In the genomic region with DNA sequence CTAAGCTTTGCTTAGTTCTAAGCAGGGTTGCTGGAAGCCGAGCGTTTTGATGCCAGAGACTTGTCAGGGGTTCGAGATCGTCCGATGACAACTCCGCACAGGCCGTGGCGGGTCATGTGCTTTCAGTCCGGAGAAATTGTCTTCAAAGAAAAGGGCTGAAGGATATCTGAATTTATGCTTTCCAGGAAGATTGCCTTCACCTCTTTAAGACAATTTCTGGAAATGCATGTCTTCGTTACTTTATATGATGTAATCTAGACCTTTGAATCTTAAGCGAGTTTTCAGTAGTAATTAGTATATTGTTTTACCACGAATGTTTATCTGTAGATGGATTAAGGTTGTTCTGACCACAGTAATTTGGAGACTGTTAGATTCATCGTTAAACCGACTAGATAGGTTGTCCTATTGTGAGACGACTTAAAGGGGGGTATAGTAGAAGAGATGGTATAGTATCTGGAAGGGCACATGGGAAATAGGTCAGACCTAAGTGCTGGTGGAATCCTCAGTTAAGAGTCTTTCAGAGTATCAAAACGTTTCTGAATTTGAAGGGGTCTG, we compare ENCODE assay signal across 8 mouse cellular contexts. TPM values are rescaled to one million over a fixed set of nuclear protein-coding genes. Genes with fewer than 3 reads are reported as not detected.
DNase-seq lines count a peak whose midpoint lies in the region; ATAC-seq and TF ChIP-seq lines count a peak whose summit lies in the region.

No protein-coding gene starts in this region.

- peaks cover 6% of the 10 kb centered on the region for H3K4me1 ChIP-seq in lung, adult 2 months (ENCODE audit: control insufficient read depth, insufficient read depth, low read length)
- peaks cover 14% of the 10 kb centered on the region for H3K4me1 ChIP-seq in embryonic facial prominence, embryonic 12.5 days
- H3K4me1 ChIP-seq in intestine, embryonic 16.5 days (ENCODE audit: control insufficient read depth, insufficient read depth, low read length) = peaks cover 21% of the 10 kb centered on the region; the same call in 1 of the 2 replicates
- H3K4me1 ChIP-seq in neural tube, embryonic 14.5 days (ENCODE audit: control insufficient read depth, insufficient read depth, low read length) = peaks cover 14% of the 10 kb centered on the region

- H3K9me3 ChIP-seq in embryonic facial prominence, embryonic 12.5 days = no peaks in the 10 kb centered on the region
- no peaks in the 10 kb centered on the region for H3K9me3 ChIP-seq in intestine, embryonic 16.5 days (ENCODE audit: control insufficient read depth, low read length)
- H3K9me3 ChIP-seq in neural tube, embryonic 14.5 days (ENCODE audit: control insufficient read depth, low read length) = no peaks in the 10 kb centered on the region

- peaks cover 38% of the 10 kb centered on the region for H3K36me3 ChIP-seq in embryonic facial prominence, embryonic 12.5 days
- peaks cover 16% of the 10 kb centered on the region for H3K36me3 ChIP-seq in intestine, embryonic 16.5 days (ENCODE audit: control insufficient read depth, insufficient read depth, low read length)
- H3K36me3 ChIP-seq in neural tube, embryonic 14.5 days (ENCODE audit: control insufficient read depth, insufficient read depth, low read length) = peaks cover 38% of the 10 kb centered on the region

- ATAC-seq in embryonic facial prominence, embryonic 12.5 days (ENCODE audit: insufficient number of reproducible peaks, insufficient read depth, low FRiP score, low TSS enrichment) = no peak
- no peak; the same call in 1 of the 2 replicates for ATAC-seq in intestine, embryonic 16.5 days
- no peak for ATAC-seq in neural tube, embryonic 14.5 days (ENCODE audit: low read depth)

- peak overlapping the region; percentile 88 for H3K9ac ChIP-seq in embryonic facial prominence, embryonic 12.5 days
- H3K9ac ChIP-seq in intestine, embryonic 16.5 days (ENCODE audit: low read depth, low read length) = peak overlapping the region; percentile 78
- peak overlapping the region; percentile 59 for H3K9ac ChIP-seq in neural tube, embryonic 14.5 days (replicated peaks; ENCODE audit: low read depth, low read length)

- under 1% methylated on average over 16 of the region's 16 CpGs for WGBS in lung, adult 2 months
- WGBS in embryonic facial prominence, embryonic 12.5 days = under 1% methylated on average over 16 of the region's 16 CpGs
- WGBS in intestine, embryonic 16.5 days = under 1% methylated on average over 16 of the region's 16 CpGs
- under 1% methylated on average over 16 of the region's 16 CpGs for WGBS in neural tube, embryonic 14.5 days

- no peak for TF ChIP-seq CTCF in lung, adult 2 months (IDR thresholded peaks at IDR 0.05; ENCODE audit: insufficient read depth, low read length)

- H3K4me2 ChIP-seq in embryonic facial prominence, embryonic 12.5 days (replicated peaks) = peak overlapping the region; percentile 83
- peak overlapping the region; percentile 76 for H3K4me2 ChIP-seq in intestine, embryonic 16.5 days (ENCODE audit: low read depth, low read length)
- peak overlapping the region; percentile 94 for H3K4me2 ChIP-seq in neural tube, embryonic 14.5 days (ENCODE audit: low read depth, low read length)

- intact Hi-C loops in left cerebral cortex, postnatal 25 days (cut with DNase I) = no loop called here

- peak overlapping the region; percentile 84 for H3K4me3 ChIP-seq in lung, adult 2 months (replicated peaks; ENCODE audit: extremely low read depth, low read depth, low read length)
- peak overlapping the region; percentile 94 for H3K4me3 ChIP-seq in embryonic facial prominence, embryonic 12.5 days
- H3K4me3 ChIP-seq in intestine, embryonic 16.5 days (ENCODE audit: low read length) = peak overlapping the region; percentile 66
- H3K4me3 ChIP-seq in neural tube, embryonic 14.5 days (ENCODE audit: low read depth, low read length) = peak overlapping the region; percentile 73

- no peaks in the 10 kb centered on the region for H3K27me3 ChIP-seq in embryonic facial prominence, embryonic 12.5 days
- H3K27me3 ChIP-seq in intestine, embryonic 16.5 days (replicated peaks; ENCODE audit: control insufficient read depth, insufficient read depth, low read length) = no peaks in the 10 kb centered on the region
- no peaks in the 10 kb centered on the region for H3K27me3 ChIP-seq in neural tube, embryonic 14.5 days (ENCODE audit: control insufficient read depth, insufficient read depth, low read length)

- peak overlapping the region; percentile 93 for H3K27ac ChIP-seq in embryonic facial prominence, embryonic 12.5 days
- H3K27ac ChIP-seq in intestine, embryonic 16.5 days (ENCODE audit: low read length) = peak overlapping the region; percentile 76
- peak overlapping the region; percentile 80 for H3K27ac ChIP-seq in neural tube, embryonic 14.5 days (ENCODE audit: low read depth, low read length)

- DNase-seq in lung, adult 2 months = no peak
- no peak for DNase-seq in lung, postnatal 25 days (ENCODE audit: low spot score)
- DNase-seq in left cerebral cortex, postnatal 25 days (ENCODE audit: low spot score in 2 of 2) = no peak
- DNase-seq in frontal cortex, postnatal 14 days (ENCODE audit: low spot score in 2 of 2) = no peak
- no peak for DNase-seq in spleen, postnatal 4 days (ENCODE audit: low spot score in 2 of 2)

- TF ChIP-seq POLR2A in lung, adult 2 months (IDR thresholded peaks at IDR 0.05; ENCODE audit: borderline replicate concordance, extremely low read depth, low read depth, low read length) = no peak

RNA-seq across cellular contexts. Expression of a gene that starts 0.6 kb away (rescaled TPM):
- 232 and 320 TPM in 2 replicates for polyA plus RNA-seq in lung, adult 2 months (2012; rRNA removed)
- polyA plus RNA-seq in embryonic facial prominence, embryonic 12.5 days (2016; fragmentation: Nextera tagmentation; extraction: Ambion mirVana) = 1,066 and 1,135 TPM in 2 replicates
- polyA plus RNA-seq in intestine, embryonic 16.5 days (2015; fragmentation: Nextera tagmentation; extraction: Ambion mirVana) = 1,062 and 1,181 TPM in 2 replicates
- 628 and 681 TPM in 2 replicates for polyA plus RNA-seq in neural tube, embryonic 14.5 days (2014; fragmentation: Nextera tagmentation; extraction: Ambion mirVana)
- total RNA-seq in left cerebral cortex, postnatal 25 days (2021) = 100 to 1,000 TPM; 485 to 487 TPM

RNA-seq across cellular contexts. Expression of a gene that starts 0.8 kb away (rescaled TPM):
- polyA plus RNA-seq in lung, adult 2 months (2012; rRNA removed) = 0.43 and 0.91 TPM in 2 replicates
- polyA plus RNA-seq in embryonic facial prominence, embryonic 12.5 days (2016; fragmentation: Nextera tagmentation; extraction: Ambion mirVana) = 24.4 and 27.8 TPM in 2 replicates
- 17.3 and 22.0 TPM in 2 replicates for polyA plus RNA-seq in intestine, embryonic 16.5 days (2015; fragmentation: Nextera tagmentation; extraction: Ambion mirVana)
- polyA plus RNA-seq in neural tube, embryonic 14.5 days (2014; fragmentation: Nextera tagmentation; extraction: Ambion mirVana) = 6.0 TPM in 2 replicates
- 1 to 10 TPM; 2.5 to 4.6 TPM for total RNA-seq in left cerebral cortex, postnatal 25 days (2021)

RNA-seq across cellular contexts. Expression of a gene that starts 5.3 kb away (rescaled TPM):
- 7.6 and 11.9 TPM in 2 replicates for polyA plus RNA-seq in lung, adult 2 months (2012; rRNA removed)
- polyA plus RNA-seq in embryonic facial prominence, embryonic 12.5 days (2016; fragmentation: Nextera tagmentation; extraction: Ambion mirVana) = 28.9 and 29.5 TPM in 2 replicates
- polyA plus RNA-seq in intestine, embryonic 16.5 days (2015; fragmentation: Nextera tagmentation; extraction: Ambion mirVana) = 36.2 and 36.5 TPM in 2 replicates
- 27.9 and 29.0 TPM in 2 replicates for polyA plus RNA-seq in neural tube, embryonic 14.5 days (2014; fragmentation: Nextera tagmentation; extraction: Ambion mirVana)
- 10 to 100 TPM; 21.5 to 22.7 TPM for total RNA-seq in left cerebral cortex, postnatal 25 days (2021)

RNA-seq across cellular contexts. Expression of a gene that starts 56.8 kb away (rescaled TPM):
- polyA plus RNA-seq in lung, adult 2 months (2012; rRNA removed) = 2.9 TPM in 2 replicates
- polyA plus RNA-seq in embryonic facial prominence, embryonic 12.5 days (2016; fragmentation: Nextera tagmentation; extraction: Ambion mirVana) = not detected in 2 replicates
- 0.15 and 0.40 TPM in 2 replicates for polyA plus RNA-seq in intestine, embryonic 16.5 days (2015; fragmentation: Nextera tagmentation; extraction: Ambion mirVana)
- 0.19 TPM in 1 of 2 replicates, not detected in the other for polyA plus RNA-seq in neural tube, embryonic 14.5 days (2014; fragmentation: Nextera tagmentation; extraction: Ambion mirVana)
- total RNA-seq in left cerebral cortex, postnatal 25 days (2021) = not detected
